Mouse (Mus musculus) hindbrain, postnatal 0 days (tissue): ENCODE data around the gene Uba6. TPM values are rescaled to one million over a fixed set of nuclear protein-coding genes. Genes with fewer than 3 reads are reported as not detected.
A peak's percentile ranks its signal among the peaks of the same experiment; 100 is the strongest.

Experiments
- ATAC-seq: fragments of 200-750 bp; cut with Nextera tagmentation; 2 replicates; pipeline ENCODE4 v1.8.0; 2017; ENCODE audit warnings: mild to moderate bottlenecking, moderate TSS enrichment, moderate library complexity
- DNase-seq: peaks from one replicate; pipeline ENCODE4 v3.0.0-alpha.2; 2015; ENCODE audit warnings: low spot score
- H3K27ac ChIP-seq: fragments of 300-500 bp; sonication (generic); 2 replicates; pipeline ENCODE4 v1.5.1; 2014; ENCODE audit warnings: mild to moderate bottlenecking
- H3K27me3 ChIP-seq: fragments of 300-500 bp; sonication (generic); 2 replicates; pipeline ENCODE4 v1.6.1; 2014; ENCODE audit warnings: low read length, mixed read lengths; ENCODE audit not compliant: insufficient read depth
- H3K36me3 ChIP-seq: fragments of 300-500 bp; sonication (generic); 2 replicates; pipeline ENCODE4 v1.6.1; 2014; ENCODE audit warnings: low read length, mixed read lengths; ENCODE audit not compliant: insufficient read depth
- H3K4me1 ChIP-seq: fragments of 300-500 bp; sonication (generic); 2 replicates; pipeline ENCODE4 v1.6.1; 2014; ENCODE audit warnings: antibody characterized with exemption, low read length, mixed read lengths; ENCODE audit not compliant: insufficient read depth
- H3K4me2 ChIP-seq: fragments of 300-500 bp; sonication (generic); 2 replicates; pipeline ENCODE4 v1.6.1; 2014; ENCODE audit warnings: low read depth, mild to moderate bottlenecking, low read length, moderate library complexity, mixed read lengths
- H3K4me3 ChIP-seq: fragments of 300-500 bp; sonication (generic); 2 replicates; pipeline ENCODE4 v1.5.1; 2014; ENCODE audit warnings: low read length
- H3K9ac ChIP-seq: fragments of 300-500 bp; sonication (generic); replicated peaks from 2 replicates; pipeline ENCODE4 v1.6.1; 2014; ENCODE audit warnings: mild to moderate bottlenecking, low read length, moderate library complexity, mixed read lengths
- H3K9me3 ChIP-seq: fragments of 300-500 bp; sonication (generic); 2 replicates; pipeline ENCODE4 v1.6.1; 2016; ENCODE audit warnings: low read length, mixed read lengths
- CTCF ChIP-seq: IDR thresholded peaks from 2 replicates; pipeline ENCODE4 v1.5.1; 2016; ENCODE audit warnings: antibody characterized with exemption, control low read depth, low read depth
- WGBS: fragments of 180-500 bp; shearing (Covaris S2); extraction: QIAGEN DNeasy Blood & Tissue Kit; methylation state at CpG from one replicate; pipeline ENCODE4 v1.1.7; 2014; 5-methylcytosine and 5-hydroxymethylcytosine counted together
- polyA plus RNA-seq: library from polyadenylated mRNA; unstranded; fragments of >200 nt; fragmentation: Nextera tagmentation; extraction: Ambion mirVana; gene quantifications from 2 replicates; pipeline ENCODE4 v1.2.1, GENCODE M21; 2015
- total RNA-seq: library from RNA; depleted of rRNA; stranded (reverse); fragments of >200 nt; gene quantifications from 2 replicates; pipeline ENCODE4 v1.2.3, GENCODE M21; 2014

Gene Uba6
- total and polyA plus RNA-seq, 2 experiments from 2014 or later = 7.2 to 11.9 TPM

DNA sequence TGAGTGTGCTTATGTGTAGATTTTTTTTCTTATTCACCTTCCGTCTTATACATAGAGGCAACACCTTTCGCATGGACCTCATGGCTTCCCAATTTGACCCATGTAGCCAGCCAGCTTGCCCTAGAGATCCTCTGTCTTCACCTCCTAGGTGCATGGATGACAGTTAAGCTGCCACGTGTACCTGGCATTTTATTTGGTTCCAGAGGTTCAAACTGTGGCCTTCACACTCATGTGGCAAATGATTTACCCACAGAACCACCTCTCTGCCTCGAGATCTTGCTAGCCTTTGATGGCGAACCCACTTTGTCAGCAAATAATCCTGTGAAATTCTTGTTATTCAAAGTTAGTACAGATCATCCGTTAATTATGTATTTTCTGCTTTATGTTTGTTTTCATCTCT, 88.6 kb downstream of the Uba6 start:
- H3K9ac ChIP-seq = no peak overlapping the region
- no peak overlapping the region for H3K4me2 ChIP-seq
- no peaks in the 10 kb centered on the region for H3K36me3 ChIP-seq
- no peaks in the 10 kb centered on the region for H3K27me3 ChIP-seq
- no peak overlapping the region for H3K27ac ChIP-seq
- no peak for TF ChIP-seq CTCF
- DNase-seq (no peak), ATAC-seq (no peak)
- H3K4me1 ChIP-seq = no peaks in the 10 kb centered on the region
- 85% methylated on average over 6 of the region's 6 CpGs for WGBS
- H3K4me3 ChIP-seq = no peak overlapping the region
- H3K9me3 ChIP-seq = no peaks in the 10 kb centered on the region

GRCm38 (mm10) chr5:86078720-86079334, 93.8 kb downstream of the Uba6 start:
- Histone ChIP-seq H3K9ac (no peak overlapping the region), H3K9me3 (no peaks in the 10 kb centered on the region), H3K4me3 (no peak overlapping the region), H3K27me3 (no peaks in the 10 kb centered on the region), H3K4me1 (no peaks in the 10 kb centered on the region), H3K4me2 (no peak overlapping the region), H3K36me3 (no peaks in the 10 kb centered on the region), H3K27ac (no peak overlapping the region)
- no peak for TF ChIP-seq CTCF
- ATAC-seq = no peak
- 78% methylated on average over 3 of the region's 3 CpGs for WGBS
- no peak for DNase-seq

DNA sequence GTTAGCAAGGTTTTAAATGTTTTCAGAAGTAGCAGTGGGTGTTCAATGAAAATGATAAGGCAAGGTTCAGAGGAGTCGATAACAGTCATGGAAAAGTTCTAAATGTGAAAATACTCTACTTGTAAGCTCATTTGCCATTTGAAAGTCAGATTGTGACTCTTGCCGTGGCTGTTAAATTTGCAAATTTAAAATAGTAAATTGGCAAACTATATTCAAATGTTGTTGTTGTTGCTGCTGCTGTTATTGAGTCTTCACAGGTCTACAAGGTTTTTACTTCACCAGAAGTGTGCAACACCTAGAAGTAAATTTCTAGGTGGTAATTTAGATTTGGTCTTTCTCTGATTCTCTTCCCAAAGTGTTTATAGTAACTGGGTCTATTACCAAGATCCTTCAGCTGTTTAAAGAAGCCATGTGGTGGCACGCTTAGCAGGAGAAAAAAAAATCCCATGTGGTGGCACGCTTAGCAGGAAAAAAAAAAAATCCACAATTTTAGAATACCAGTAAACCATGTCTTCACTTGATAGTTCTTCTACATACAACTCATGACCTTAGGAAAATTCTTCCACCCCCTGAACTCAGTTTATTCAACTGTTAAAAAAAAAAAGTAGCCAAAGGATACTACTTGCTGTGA, 99.7 kb downstream of the Uba6 start:
- ATAC-seq (no peak), DNase-seq (no peak)
- Histone ChIP-seq H3K36me3 (no peaks in the 10 kb centered on the region), H3K4me3 (no peak overlapping the region), H3K4me1 (no peaks in the 10 kb centered on the region), H3K27ac (no peak overlapping the region), H3K4me2 (no peak overlapping the region), H3K27me3 (no peaks in the 10 kb centered on the region), H3K9me3 (no peaks in the 10 kb centered on the region), H3K9ac (no peak overlapping the region)
- no peak for TF ChIP-seq CTCF
- 87% methylated on average over 4 of the region's 4 CpGs for whole genome bisulfite sequencing

DNA sequence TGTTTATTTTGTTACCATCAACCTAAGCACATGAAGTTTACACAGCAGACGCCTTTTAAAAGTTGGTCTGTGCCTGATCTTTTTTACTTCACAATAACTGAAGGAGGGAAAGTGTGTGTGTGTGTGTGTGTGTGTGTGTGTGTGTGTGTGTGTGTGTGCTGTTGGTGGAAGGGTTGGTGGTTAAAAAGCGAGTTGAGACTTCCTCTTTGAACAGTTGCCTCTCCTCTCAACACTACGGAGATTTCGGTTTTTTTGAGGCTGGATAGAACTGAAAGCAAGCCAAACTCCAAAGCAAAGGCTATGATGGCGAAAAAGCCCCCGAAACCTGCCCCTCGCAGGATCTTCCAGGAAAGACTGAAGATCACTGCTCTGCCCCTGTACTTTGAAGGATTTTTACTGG, 101.1 kb downstream of the Uba6 start, which contains the start of gene Stap1:
Stap1 (plus strand) TSS at position 209 of the 400 bp plus-strand sequence.
- no peaks in the 10 kb centered on the region for H3K9me3 ChIP-seq
- no peak within 1 kb of the TSS for H3K27ac ChIP-seq
- ATAC-seq (no peak), DNase-seq (no peak)
- no peak within 1 kb of the TSS for H3K4me3 ChIP-seq
- H3K4me2 ChIP-seq = no peak within 1 kb of the TSS
- no peaks in the 10 kb centered on the region for H3K36me3 ChIP-seq
- H3K27me3 ChIP-seq = no peaks in the 10 kb centered on the region
- 84% methylated on average over 7 of the region's 7 CpGs for WGBS
- H3K4me1 ChIP-seq = no peaks in the 10 kb centered on the region
- TF ChIP-seq CTCF = no peak
- H3K9ac ChIP-seq = no peak within 1 kb of the TSS

DNA sequence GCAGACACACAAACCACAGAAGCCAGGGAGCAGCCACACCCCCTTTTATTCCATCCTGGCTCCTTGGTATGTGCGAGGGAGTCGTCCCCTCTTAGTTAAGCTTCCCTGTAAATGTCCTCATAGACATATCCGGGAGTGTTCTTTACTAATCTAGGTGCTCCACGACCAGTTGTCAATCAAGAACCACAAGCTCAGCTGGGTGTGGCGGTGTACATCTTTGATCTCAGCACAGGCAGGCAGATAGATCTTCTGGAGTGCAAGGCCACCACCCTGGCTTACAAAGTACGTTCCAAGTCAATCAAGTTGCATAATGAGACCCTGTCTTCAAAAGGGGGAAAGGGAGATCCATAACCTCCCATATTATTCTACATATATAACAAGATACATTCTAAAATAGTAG, 103.5 kb downstream of the Uba6 start:
- no peak overlapping the region for H3K4me2 ChIP-seq
- no peak overlapping the region for H3K9ac ChIP-seq
- H3K4me1 ChIP-seq = peaks cover 3% of the 10 kb centered on the region; the same call in 1 of the 2 replicates
- no peaks in the 10 kb centered on the region for H3K27me3 ChIP-seq
- H3K36me3 ChIP-seq = no peaks in the 10 kb centered on the region
- no peak overlapping the region for H3K4me3 ChIP-seq
- WGBS = 80% methylated on average over 6 of the region's 6 CpGs
- no peak overlapping the region for H3K27ac ChIP-seq
- no peak for ATAC-seq
- no peak for TF ChIP-seq CTCF
- DNase-seq = no peak
- H3K9me3 ChIP-seq = no peaks in the 10 kb centered on the region

DNA sequence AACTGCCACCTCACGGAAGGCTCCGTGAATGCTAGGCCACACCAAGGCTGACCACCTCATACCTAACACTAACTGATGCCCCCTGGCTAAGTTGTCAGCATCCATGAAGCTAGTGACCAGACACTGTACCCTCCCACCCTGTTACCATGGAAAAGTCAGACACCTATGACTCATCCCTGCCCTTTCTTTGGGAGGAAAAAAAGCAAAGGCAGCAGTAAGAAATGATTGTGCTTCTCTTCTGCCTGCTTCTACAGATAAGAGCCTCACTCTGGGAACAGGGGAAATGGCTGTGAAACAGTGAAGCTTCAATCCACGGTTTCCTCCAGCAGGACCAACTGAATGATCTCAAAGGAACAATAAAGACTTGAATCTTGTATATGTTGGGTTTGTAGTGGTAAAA, 104.2 kb downstream of the Uba6 start:
- no peak for ATAC-seq
- no peaks in the 10 kb centered on the region for H3K36me3 ChIP-seq
- WGBS = 78% methylated on average over 3 of the region's 3 CpGs

GRCm38 (mm10) chr5:86066551-86066929, 106.1 kb downstream of the Uba6 start:
- TF ChIP-seq CTCF = peak; percentile 87
- H3K4me2 ChIP-seq = peak overlapping the region; percentile 68
- peak; percentile 27 for ATAC-seq
- 0 out of 2 replicates have a peak overlapping the region, but pooled peaks have one; percentile 31 for H3K9ac ChIP-seq
- H3K27ac ChIP-seq = peak overlapping the region; percentile 88; the same call in 1 of the 2 replicates
- no peaks in the 10 kb centered on the region for H3K9me3 ChIP-seq
- H3K36me3 ChIP-seq = no peaks in the 10 kb centered on the region
- 0% methylated on average over 17 of the region's 17 CpGs for WGBS
- H3K27me3 ChIP-seq = no peaks in the 10 kb centered on the region
- peak overlapping the region; percentile 91 for H3K4me3 ChIP-seq
- peaks cover 11% of the 10 kb centered on the region; the same call in 1 of the 2 replicates for H3K4me1 ChIP-seq
- peak; percentile 90 for DNase-seq

More for the DNA sequence above, 104.2 kb downstream of the Uba6 start:
- Histone ChIP-seq H3K4me3 (no peak overlapping the region), H3K4me2 (no peak overlapping the region), H3K27me3 (no peaks in the 10 kb centered on the region), H3K4me1 (peaks cover 7% of the 10 kb centered on the region; the same call in 1 of the 2 replicates), H3K9me3 (no peaks in the 10 kb centered on the region), H3K9ac (no peak overlapping the region), H3K27ac (no peak overlapping the region)
- no peak for TF ChIP-seq CTCF
- no peak for DNase-seq
